Mouse (Mus musculus): ENCODE data around the gene Atxn7l3.

- no peak for TF ChIP-seq POLR2A (IDR thresholded peaks at IDR 0.05; ENCODE audit: borderline replicate concordance, extremely low read depth, low read depth, low read length)
- no peak for TF ChIP-seq CTCF (IDR thresholded peaks at IDR 0.05; ENCODE audit: insufficient read depth, low read length)
Measured at GRCm38 (mm10) chr11:102309821-102310617, 13.6 kb upstream of the Atxn7l3 start.

All from lung, adult 2 months (tissue).